Mouse (Mus musculus) spleen, adult 2 months (tissue): ENCODE results near the gene Ptprf.

Source experiments
- CTCF ChIP-seq: fragments of 200-500 bp; IDR thresholded peaks from 2 replicates; pipeline ENCODE4 v1.5.1; 2011; ENCODE audit warnings: mild to moderate bottlenecking, inconsistent platforms; ENCODE audit not compliant: insufficient read depth, insufficient read length, insufficient replicate concordance; ENCODE audit errors: extremely low read depth
- POLR2A ChIP-seq: fragments of 200-500 bp; IDR thresholded peaks from 2 replicates; pipeline ENCODE4 v1.6.1; 2011; ENCODE audit warnings: low read depth, low read length, inconsistent platforms

- no peak for TF ChIP-seq POLR2A
- TF ChIP-seq CTCF: no peak
These were observed 129.1 kb downstream of the Ptprf start for GRCm38 (mm10) chr4:118162123-118162522.
